Mouse (Mus musculus) neutrophil, adult 5-6 weeks (primary cell): ENCODE measurements around the gene Cdkn3. TPM values are rescaled to one million over a fixed set of nuclear protein-coding genes. Genes with fewer than 3 reads are reported as not detected.
"Not testable (repeated sequence)": the region's sequence is repeated elsewhere in the genome, so short reads cannot be mapped to it uniquely, and the experiment has no call there.

Experiments
- ATAC-seq: fragments of 151-379, 151-347 bp; 2 replicates; pipeline ENCODE4 v1.8.0; 2017; ENCODE audit warnings: mild to moderate bottlenecking, moderate TSS enrichment; ENCODE audit not compliant: insufficient number of reproducible peaks, poor library complexity, low FRiP score, severe bottlenecking; ENCODE audit errors: extremely low read depth
- total RNA-seq: library from RNA; stranded (forward); fragments of 200-1000 nt; gene quantifications from 2 replicates; pipeline ENCODE4 v1.2.3, GENCODE M21; 2017

Gene Cdkn3
- total RNA-seq, 1 experiment from 2014 or later = 2.1 TPM

- no peak for ATAC-seq
Measured at GRCm38 (mm10) chr14:46781086-46781485, 20.7 kb downstream of the Cdkn3 start.

- ATAC-seq = no peak
Measured at GRCm38 (mm10) chr14:46782187-46782828, 22.0 kb downstream of the Cdkn3 start.

GRCm38 (mm10) chr14:46783327-46783926, 23.1 kb downstream of the Cdkn3 start:
- ATAC-seq = no peak

GRCm38 (mm10) chr14:46785247-46785646, 24.9 kb downstream of the Cdkn3 start:
- no peak for ATAC-seq

- ATAC-seq = no peak
Measured at GRCm38 (mm10) chr14:46787454-46787786, 27.1 kb downstream of the Cdkn3 start.

GRCm38 (mm10) chr14:46787787-46788504, 27.6 kb downstream of the Cdkn3 start, which contains the start of gene Cnih1:
TSS of gene Cnih1 (minus strand) at chr14:46788411.
- ATAC-seq = peak; percentile 90

GRCm38 (mm10) chr14:46788505-46788901, 28.2 kb downstream of the Cdkn3 start:
- no peak for ATAC-seq

- ATAC-seq = peak; percentile 37; the same call in 1 of the 2 replicates
Measured at GRCm38 (mm10) chr14:46790303-46790702, 30.0 kb downstream of the Cdkn3 start.

GRCm38 (mm10) chr14:46790723-46791122, 30.4 kb downstream of the Cdkn3 start:
- ATAC-seq = no peak

GRCm38 (mm10) chr14:46794157-46794556, 33.8 kb downstream of the Cdkn3 start:
- ATAC-seq = no peak

GRCm38 (mm10) chr14:46800684-46801345, 40.5 kb downstream of the Cdkn3 start:
- ATAC-seq = no peak

- ATAC-seq = no peak
Measured at GRCm38 (mm10) chr14:46803259-46803658, 42.9 kb downstream of the Cdkn3 start.

- no peak for ATAC-seq
Measured at GRCm38 (mm10) chr14:46803791-46804190, 43.5 kb downstream of the Cdkn3 start.

- ATAC-seq = no peak
Measured at GRCm38 (mm10) chr14:46806186-46806585, 45.8 kb downstream of the Cdkn3 start.

GRCm38 (mm10) chr14:46807927-46808326, 47.6 kb downstream of the Cdkn3 start:
- peak; percentile 48 for ATAC-seq

GRCm38 (mm10) chr14:46815640-46816039, 55.3 kb downstream of the Cdkn3 start:
- no peak for ATAC-seq

GRCm38 (mm10) chr14:46816916-46817622, 56.7 kb downstream of the Cdkn3 start:
- ATAC-seq = no peak

- no peak for ATAC-seq
Measured at GRCm38 (mm10) chr14:46818743-46819142, 58.4 kb downstream of the Cdkn3 start.

- ATAC-seq = not testable (repeated sequence)
Measured at GRCm38 (mm10) chr14:46819961-46820360, 59.6 kb downstream of the Cdkn3 start.
